Mouse (Mus musculus) testis, adult 2 months (tissue): Measurements from ENCODE around the gene Sass6.
"Not testable (repeated sequence)": the region's sequence is repeated elsewhere in the genome, so short reads cannot be mapped to it uniquely, and the experiment has no call there.

Source experiments
- CTCF ChIP-seq: fragments of 200-500 bp; IDR thresholded peaks from 2 replicates; pipeline ENCODE4 v1.5.1; 2012; ENCODE audit warnings: low read depth, mild to moderate bottlenecking, inconsistent platforms, low read length, moderate library complexity; ENCODE audit not compliant: control insufficient read depth, insufficient read depth, insufficient replicate concordance
- POLR2A ChIP-seq: fragments of 200-500 bp; IDR thresholded peaks from 2 replicates; pipeline ENCODE4 v1.6.1; 2012; ENCODE audit warnings: low read depth, mild to moderate bottlenecking, inconsistent platforms, low read length, moderate library complexity; ENCODE audit not compliant: control insufficient read depth

- TF ChIP-seq CTCF, POLR2A: not testable (repeated sequence)
Observed at GRCm38 (mm10) chr3:116561315-116561714, 33.5 kb upstream of the Sass6 start.
